Mouse (Mus musculus) ovary, postnatal 14 days (tissue): ENCODE data around the gene Xpot.

Experiments
- DNase-seq: peaks from one replicate; pipeline ENCODE4 v3.0.0; 2022; ENCODE audit warnings: low spot score

Xpot gene

DNA sequence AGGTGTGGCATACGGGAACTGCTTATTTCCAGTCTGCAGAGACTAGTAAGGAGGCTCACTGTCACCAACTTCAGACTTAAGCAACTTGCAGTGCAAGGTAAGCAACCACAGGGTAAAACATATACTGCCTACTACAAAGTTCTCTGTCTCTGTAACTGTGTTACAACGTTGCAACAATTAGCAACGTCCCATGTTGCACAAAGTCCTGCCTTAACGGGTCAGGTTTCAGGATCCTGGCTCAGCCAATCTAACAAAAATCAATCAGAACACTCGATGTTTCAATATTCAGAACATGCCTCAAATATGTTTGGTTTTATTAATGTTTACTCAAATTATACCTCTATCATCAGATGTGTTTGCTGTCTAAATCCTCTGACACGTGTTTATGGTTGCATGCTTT is 3.7 kb downstream of the Xpot start:
- no peak for DNase-seq

DNA sequence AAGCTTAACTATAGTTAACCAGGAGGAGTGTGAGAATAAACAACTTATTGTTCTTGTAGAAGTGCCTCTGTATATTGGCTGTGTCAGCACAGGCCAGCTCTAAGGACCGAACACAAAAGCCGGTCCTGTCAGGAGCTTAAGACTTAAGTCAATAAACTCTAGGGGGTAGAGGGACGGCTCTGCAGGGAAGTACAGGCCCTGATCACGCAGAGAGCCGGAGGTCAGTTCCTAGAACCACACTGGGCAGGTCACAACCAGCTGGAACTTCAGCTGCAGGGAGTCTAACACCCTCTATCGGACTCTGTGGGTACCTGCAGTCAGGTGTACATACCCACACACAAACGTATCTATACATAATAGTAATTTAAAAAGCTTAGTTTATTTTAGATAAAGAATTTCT is 10.2 kb downstream of the Xpot start:
- DNase-seq, result no peak

DNA sequence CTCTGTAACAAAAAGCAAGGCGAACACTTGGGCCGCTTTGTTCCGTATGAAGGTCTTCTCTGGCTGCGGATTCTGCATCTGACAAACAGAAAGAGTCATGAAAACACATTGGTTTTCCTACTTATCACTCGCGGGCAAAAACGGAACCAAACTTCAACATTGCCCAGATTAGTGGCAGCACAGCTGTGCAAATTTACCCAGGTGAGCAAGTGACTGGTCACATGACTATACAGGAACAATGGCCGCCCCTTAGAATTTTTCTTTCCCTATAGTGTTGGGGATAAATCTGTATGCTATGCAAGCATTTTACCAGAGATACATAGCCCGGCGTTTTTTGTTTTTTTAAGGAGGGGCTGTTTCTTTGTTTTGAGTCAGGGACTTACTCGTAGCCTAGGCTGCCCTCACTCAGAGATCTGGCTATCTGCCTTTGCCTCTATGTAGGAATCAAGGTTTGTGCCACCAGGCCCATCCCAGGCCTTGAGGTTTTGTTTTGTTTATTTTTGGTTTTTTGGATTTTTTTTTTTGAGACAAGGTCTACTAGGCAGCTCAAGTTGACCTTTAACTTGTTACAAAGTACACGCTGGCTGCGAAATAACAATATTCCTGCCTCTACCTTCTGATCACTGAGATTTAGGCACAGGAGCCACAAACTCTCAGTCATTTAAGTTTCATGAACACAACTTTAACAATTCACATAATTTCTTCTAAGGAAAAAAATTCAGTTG is 10.8 kb downstream of the Xpot start:
- DNase-seq, result no peak

DNA sequence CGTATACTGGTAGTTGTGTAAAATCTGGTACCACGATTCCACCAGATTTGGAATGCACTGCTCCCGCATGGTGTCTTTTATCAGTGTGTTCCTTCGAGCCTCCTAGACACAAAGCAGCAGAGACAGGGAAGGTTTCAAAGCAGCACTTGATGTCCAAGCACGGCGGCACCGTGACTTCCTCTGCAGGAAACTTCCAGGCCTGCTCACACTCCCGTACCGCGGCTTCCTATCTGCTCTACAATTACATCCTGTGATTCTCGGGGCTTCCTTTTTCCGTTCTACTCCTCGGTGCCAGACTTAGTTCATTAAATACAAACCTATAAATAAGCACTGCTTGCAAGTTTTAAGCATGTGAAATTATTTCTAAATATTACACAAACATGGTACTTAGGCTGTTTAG is 12.6 kb downstream of the Xpot start:
- DNase-seq, result no peak

DNA sequence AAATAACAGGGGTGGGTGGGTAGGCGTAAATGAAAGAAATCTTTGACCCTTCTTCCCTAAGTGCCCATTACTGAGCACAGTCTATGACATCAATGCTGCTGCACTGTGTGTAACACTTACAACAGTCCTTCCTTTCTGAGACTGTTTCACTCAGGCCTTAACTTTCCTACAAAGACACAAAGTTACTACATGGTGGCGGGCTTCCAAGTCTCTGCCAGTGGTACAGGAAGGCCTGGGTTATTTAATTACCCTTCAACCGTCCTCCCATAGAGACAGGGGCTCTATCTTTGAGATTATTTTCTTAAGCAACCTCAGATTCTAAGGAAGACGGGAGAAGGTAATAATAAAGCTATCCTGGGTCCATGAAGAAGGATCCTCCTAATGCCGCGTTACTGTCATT is 13.7 kb downstream of the Xpot start:
- DNase-seq, result no peak

DNA sequence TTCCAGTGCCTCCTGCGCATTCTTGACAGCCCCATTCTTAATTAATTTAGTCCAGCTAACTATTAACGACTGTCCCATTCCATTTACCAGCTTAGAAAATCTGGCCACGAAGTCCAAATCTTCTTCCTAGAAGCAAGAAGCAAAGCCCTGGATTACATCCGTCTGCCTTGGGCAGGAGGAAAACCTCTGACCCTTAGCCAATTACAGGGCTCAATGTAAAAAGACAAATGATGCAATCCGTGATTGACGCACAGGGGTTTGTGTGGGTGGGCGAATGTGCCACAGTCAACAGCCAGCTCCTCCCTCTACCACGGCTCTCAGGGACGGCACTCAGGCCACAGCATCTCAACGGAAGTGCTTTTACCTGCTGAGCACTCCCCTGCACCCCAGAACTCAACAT is 14.5 kb downstream of the Xpot start:
- DNase-seq, result no peak

DNA sequence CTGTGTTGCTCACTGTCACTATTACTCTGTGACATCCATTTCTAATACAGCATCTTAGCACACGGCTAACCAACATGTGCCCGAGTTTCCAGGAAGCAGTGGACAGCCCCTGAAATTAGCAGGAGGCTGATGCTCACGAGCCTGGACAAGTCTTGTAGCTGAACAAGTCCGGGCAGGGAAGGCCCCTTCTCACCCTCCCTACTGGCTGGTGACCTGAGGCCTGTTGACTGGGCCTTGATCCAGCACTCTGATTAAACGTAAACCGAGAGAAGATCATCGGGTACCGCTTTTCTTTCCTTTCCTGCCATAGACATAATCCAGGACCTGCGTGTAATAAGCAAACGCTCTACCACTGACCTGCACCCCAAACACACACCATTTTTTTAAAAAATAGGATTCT is 18.0 kb downstream of the Xpot start:
- DNase-seq, result no peak

DNA sequence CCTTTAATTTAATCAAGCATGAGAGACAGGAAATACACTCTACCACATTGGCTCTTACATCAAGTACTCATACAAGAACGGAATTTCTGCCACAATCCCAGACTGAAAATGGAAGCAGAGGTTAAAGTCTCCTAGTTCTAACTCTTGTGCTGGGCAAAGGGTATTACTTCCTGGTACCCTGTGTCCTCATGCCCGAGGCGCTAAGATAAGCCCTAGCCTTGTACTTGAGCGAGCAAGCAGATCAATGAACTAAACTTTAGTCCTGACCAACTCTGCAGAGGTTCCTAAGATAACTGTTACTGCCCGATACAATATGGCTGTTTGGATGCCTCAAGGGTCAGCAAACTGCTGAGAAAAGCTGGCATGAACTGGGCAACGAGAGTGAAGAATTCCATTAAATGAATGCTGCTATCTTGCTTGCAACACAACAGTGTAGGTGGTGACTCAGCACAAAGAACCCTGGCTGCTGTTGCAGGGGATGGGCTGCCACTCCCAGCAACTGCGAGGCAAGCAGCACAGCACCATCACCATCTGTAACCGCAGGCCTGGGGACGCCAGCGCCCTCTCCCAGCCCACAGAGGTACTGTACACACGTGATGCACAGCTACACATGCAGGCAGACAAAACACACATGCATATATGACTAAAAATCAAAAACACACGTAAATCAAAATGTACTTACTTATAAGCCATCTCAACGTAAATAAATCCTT is 21.3 kb downstream of the Xpot start:
- DNase-seq, result no peak

DNA sequence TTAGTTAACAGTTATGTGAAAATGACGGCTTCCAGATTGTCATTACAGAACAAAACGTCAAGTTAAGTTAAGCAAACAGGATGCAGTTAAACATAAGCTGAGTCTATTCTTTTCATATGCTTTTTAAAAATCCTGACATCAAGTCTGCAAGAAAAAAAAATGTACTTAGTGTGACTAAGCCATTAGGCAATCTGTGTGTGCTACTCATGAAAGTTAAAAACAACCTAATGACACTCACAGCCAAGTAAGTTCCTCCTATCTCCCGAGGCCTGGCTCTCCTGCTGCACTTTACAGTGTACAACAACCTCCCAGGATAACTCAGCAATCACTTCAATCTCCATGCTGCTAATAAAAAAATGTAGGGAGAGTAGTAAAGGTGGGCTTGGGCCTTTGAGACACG is 22.6 kb downstream of the Xpot start:
- DNase-seq, result no peak

DNA sequence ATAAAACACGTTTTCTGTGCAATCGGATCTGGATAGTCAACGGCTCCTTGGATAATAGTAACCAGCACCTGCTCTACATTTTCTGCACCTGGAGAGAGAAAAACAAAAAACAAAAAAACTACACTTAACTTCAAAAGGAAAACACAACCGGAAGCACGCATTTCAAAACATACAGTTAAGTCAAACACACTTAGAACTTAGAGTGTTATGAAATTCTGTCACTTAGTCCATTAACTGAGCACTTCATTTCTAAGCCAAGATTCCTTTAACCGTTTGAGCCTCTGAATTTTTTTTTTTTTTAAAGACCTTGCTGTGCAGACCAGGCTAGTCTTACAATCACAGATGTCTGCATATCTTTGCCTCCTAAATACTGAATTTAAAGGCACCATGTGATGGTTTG is 24.9 kb downstream of the Xpot start:
- no peak for DNase-seq

DNA sequence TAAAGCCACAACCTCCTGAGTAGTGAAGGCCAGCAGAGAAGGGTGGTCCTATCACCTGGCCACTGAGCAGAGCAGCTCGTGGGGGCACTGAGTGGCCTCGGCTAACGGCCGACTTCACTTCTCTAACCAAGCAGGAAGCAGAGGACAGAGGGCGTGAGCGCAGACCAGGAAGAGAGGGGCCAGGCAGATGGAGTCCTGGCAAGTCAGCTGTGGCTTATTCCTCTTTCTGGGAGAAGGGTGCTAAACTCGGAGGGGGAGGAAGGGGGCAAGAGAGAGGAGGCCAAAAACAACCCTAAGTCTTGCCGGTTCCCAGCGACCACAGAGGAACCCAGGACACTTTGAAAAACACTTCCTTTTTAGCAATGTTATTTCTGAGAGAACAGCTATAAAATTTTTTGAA is 29.6 kb downstream of the Xpot start:
- DNase-seq, result no peak

DNA sequence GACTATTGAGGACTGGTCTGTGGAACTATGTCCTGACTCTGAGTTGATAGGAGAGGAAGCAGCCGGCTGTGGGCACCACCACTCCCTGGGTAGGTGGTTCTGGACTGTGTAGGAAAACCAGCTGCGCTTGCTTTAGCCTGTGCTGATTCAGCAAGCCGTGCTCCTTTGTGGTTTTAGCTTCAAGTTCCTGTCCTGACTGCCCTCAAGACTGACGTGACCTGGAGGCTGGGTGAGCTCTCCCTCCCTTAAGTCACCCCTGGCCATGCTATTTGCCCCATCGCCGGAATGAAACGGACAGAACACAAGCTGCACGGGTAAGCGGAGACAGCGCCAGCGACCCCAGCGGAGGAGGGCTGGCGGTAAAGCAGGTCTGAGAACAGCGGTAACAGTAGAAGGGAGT is 35.0 kb downstream of the Xpot start:
- DNase-seq, result no peak

DNA sequence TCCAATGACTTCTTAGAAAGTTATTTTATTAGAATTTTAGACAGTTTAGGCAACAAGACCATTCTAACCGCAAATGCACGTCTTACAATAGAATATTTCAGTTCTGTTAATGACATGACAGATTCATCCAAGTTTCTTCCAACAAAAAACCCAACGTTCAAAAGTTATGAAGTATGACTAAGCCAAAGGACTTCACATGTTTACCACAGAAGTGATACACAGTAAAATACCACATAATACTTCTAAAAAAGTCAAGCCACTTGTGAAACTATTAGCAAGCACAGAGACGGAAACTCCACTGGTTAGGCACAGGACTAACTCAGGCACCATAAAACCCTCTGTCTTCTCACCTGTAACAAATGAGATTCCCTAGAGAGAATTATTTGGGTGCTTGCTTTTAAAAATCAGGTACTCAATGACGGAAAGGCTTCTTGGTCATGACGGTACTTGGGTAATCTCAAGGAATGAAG is 38.7 kb downstream of the Xpot start:
- no peak for DNase-seq

DNA sequence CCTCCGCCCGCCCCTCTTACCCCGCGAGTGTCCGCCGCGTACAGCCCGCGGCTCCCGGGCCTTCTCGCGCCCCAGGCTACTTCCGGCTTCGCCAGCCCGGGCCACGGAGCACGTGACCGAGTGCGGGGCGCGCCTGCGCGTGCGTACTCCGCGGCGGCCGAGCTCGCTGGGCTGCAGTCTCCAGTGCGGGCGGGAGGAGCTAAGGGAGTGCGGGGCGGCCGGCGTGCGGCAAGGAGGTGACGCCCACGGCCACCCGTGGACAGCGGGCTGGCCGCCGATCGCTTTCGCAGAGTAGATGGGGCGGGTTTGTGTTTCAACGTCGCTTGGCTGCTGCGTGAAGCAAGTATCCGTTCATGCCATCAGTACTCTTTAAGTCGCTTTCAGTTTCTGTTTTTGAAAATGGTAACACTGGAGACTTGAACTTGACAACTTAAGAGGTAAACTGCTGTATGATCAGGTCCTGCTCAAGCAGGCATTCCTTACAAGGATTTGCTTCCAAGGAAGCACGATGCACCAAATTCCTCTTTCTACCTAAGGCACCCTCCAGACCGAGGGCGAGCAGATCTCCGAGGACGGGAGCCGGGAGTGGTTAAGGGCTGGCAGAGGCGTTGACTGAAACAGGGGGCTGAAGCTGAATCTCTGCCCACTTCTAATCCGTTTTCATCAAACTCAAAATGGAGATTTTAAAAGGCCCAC is 39.3 kb downstream of the Xpot start, which contains the start of gene Tbk1:
Gene Tbk1 (minus strand): TSS at position 113 of the 696 bp plus-strand sequence.
- DNase-seq, result peak; percentile 90

DNA sequence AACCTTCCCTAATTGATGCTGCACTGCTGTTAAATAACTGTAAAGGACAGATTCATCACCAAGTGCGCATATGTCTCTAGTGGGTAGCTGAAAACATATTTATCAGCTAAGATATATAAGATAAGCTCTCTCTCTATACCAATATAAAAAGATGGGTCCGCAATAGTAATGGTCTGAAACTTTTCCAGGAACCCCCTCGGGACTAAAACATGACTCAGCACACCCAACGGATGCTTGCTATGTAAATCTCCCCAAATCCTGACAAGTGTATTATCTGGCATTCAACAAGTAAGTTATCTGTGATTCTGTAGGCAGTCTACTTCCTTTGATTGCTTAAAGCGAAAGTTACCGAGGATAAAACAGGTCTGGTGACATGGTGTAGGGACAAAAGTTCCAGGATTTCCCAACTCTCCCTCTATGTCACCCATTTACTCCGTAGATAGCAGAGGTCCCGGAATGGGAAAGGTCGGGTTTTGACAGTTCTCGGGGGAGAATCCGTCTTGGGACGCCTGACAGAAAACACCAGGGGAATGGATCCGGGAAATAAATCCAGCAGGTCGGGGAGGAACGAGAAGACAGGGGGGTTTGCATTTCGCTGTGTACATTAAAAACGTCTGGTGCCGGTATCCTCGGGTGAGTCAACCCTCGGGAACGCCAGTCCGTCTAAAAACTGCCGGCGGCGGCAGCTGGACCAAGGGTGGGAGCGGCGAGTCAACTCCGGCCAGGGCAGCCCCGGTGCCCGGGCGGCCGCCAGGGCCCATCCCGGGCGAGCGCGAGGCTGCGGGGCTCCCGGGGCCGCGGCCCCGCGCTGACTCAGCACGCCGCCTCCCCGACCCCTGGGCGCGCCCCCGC is 40.1 kb downstream of the Xpot start:
- DNase-seq, result no peak

DNA sequence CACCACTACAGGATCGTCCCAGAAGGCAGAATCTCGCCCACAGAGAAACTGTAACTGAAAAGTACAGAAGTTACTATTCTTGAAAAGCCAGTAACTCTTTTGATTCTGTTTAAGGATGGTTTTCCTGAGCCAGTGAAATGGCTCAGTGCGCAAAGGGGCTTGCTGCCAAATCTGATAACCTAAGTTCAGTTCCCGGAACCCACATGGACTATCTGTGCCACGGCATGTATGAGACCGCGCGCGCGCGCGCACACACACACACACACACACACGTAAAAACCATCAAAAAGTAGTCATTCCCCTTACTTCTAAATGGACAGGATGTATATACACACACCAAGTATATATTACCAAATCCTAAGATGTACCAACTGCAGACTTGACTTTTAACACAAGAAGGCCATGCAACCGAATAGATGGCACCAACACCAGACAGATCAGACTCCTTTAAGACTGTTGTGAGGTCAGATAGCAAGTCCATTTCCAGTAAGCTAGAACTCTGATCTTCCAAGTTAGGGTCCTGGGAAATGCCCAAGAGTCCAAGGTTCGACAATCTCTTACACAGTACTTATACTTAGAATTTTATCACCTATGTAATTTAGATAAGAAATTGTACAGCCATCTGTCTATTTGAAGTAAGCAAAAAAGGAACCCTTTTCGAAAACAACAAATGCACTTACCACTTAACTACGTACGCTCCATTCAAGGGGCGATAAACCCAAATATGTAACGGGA is 40.9 kb downstream of the Xpot start:
- DNase-seq, result no peak

DNA sequence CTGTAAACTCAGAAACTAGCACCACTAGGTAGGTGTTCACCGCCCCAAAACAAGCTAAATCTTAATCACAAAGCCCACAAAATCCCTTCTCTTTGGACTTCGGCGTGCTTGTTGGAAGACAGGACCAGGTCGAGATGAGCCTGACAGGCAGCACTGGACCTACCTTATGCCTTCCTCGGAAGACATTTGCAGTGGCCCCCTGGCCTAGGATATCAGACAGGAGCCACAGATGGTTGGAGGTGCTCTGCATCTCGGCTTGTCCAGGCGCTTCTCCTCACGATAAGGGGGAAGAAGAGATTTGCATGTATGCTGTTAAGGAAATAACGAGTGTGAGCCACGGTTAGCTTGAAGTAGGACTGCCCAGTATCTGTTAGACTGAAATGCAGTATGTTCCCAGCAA is 42.1 kb downstream of the Xpot start:
- no peak for DNase-seq

DNA sequence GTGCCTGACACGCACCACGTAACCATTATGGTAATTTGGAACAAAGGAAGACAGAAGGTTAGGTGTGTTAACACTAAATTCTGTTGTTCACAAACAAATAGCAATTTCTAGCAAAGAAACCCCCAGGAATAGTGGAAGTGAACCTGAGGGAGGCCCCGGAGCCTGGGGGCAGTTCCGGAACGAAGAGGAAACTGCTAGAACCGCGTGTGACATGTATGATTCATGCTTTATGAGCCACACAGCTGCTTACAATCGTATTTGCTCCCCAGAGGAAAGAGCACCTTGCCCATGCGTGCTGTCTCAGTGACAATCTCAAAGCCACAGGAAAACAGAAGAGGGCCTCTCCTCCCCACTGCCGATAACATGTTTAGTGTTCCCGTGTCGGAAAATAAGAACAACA is 43.1 kb downstream of the Xpot start:
- no peak for DNase-seq

DNA sequence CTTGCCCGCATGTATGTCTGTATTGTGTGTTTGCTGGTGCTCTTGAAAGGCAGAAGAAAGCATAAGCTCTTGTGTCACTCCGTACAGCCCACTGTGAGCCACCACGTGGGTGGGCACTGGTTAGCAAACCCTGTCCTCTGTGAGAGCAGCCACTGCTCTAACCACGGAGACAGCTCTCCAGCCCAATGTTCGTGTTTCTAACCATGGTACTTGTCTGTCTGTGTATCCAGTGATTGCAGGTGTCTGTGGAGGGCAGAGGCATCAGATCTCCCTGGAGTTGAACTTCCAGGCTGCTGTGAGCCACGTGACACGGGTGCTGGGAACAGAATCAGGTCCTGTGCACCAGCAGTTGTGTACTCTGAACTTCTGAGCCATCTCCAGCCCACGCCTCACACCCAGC is 43.8 kb downstream of the Xpot start:
- DNase-seq, result no peak

DNA sequence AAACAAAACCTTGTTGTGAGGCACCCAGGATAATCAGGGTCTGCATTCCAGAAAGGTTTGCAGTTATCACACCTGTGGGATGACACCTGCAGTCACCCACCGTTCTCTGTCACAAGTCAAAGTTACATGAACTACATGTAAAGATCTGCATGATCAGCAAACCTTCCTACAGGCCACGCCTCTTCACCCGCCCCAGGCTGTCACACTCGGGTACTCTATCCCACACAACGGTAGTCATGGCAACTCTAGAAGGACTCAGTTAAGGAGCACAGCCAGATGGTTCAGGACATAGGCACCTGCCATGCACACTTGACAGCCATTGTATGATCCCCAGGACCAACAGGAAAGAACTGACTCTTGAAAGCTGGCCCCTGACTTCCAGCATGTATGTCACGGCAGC is 44.7 kb downstream of the Xpot start:
- DNase-seq, result no peak

DNA sequence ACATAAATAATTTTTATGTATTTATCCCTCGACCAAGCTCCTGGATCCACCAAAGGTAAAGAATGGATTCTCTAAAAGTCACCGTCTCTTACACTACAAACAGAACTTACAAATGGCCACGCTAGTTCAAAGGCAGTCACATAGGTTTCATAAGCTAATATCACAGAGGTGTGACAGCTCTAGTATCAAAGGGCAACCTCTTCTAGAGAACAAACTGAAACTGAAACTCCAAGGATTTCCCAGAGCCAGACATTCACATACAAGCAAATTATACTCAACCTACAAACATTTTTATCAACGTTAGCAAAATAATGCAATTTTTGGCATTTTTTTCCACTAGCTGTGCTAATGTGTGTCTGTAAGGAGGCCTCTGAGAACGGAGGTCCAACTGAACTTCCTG is 45.8 kb downstream of the Xpot start:
- DNase-seq, result no peak

DNA sequence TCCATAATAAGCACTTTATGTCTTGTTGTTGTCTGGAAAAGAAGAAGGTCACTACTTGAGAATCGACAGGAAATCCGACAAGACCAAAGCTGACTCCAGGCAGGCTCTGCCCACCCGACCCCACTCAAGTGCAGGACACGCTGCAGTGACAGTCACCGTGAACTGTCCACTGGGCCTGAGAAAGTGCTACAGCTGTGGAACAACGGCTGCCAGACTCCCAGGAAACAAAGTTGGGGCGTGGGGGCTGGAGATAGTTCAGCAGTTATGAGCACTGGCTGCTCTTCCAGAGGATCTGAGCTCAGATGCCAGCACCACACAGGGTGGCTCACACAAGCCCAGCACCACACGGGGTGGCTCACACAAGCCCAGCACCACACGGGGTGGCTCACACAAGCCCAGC is 49.8 kb downstream of the Xpot start:
- DNase-seq, result no peak
